Mouse (Mus musculus) spleen, adult 2 months (tissue): ENCODE measurements around the gene Slc41a3.

Experiments used
- CTCF ChIP-seq: fragments of 200-500 bp; IDR thresholded peaks from 2 replicates; pipeline ENCODE4 v1.5.1; 2011; ENCODE audit warnings: mild to moderate bottlenecking, inconsistent platforms; ENCODE audit not compliant: insufficient read depth, insufficient read length, insufficient replicate concordance; ENCODE audit errors: extremely low read depth
- POLR2A ChIP-seq: fragments of 200-500 bp; IDR thresholded peaks from 2 replicates; pipeline ENCODE4 v1.6.1; 2011; ENCODE audit warnings: low read depth, low read length, inconsistent platforms

- TF ChIP-seq POLR2A (no peak), CTCF (no peak)
Observed at GRCm38 (mm10) chr6:90691935-90692334, 87.4 kb downstream of the Slc41a3 start.
